Comparison of ENCODE assay signal across 8 mouse cellular contexts in genomic region chr7:135863581-135864426, GRCm38 (mm10).
DNase-seq lines count a peak whose midpoint lies in the region; ATAC-seq and TF ChIP-seq lines count a peak whose summit lies in the region.

No protein-coding gene starts in this region.

- no peak for TF ChIP-seq EP300 in heart, postnatal 0 days (IDR thresholded peaks at IDR 0.05; ENCODE audit: low read depth)
- no peak for TF ChIP-seq EP300 in heart, adult 2 months (IDR thresholded peaks at IDR 0.05; ENCODE audit: insufficient read depth, low read depth, low read length)

- DNase-seq in heart, postnatal 0 days (ENCODE audit: low spot score): peak; percentile 25
- DNase-seq in heart, adult 2 months: no peak
- DNase-seq in embryo, embryonic 11.5 days (ENCODE audit: low read depth, low spot score): peak; percentile 61
- peak; percentile 77 for DNase-seq in hindlimb bud, embryonic 11.5 days (ENCODE audit: extremely low spot score, low read depth, low spot score)
- DNase-seq in limb, embryonic 11.5 days (ENCODE audit: low spot score): peak; percentile 87
- DNase-seq in layer of hippocampus, postnatal 10 days (ENCODE audit: low spot score in 2 of 2): no peak
- no peak for DNase-seq in natural killer cell, adult 2 months (ENCODE audit: low spot score in 2 of 2)
- no peak for DNase-seq in cerebellum, adult 18-20 months

- 0 out of 2 replicates have a peak, but pooled peaks cover 3% of the 10 kb centered on the region for H3K27me3 ChIP-seq in heart, postnatal 0 days (ENCODE audit: control insufficient read depth, insufficient read depth, low read length)
- H3K27me3 ChIP-seq in heart, adult 2 months (ENCODE audit: control insufficient read depth, insufficient read depth, low read length): no peaks in the 10 kb centered on the region
- no peaks in the 10 kb centered on the region for H3K27me3 ChIP-seq in limb, embryonic 11.5 days (ENCODE audit: control insufficient read depth, insufficient read depth, low read length)

- H3K4me2 ChIP-seq in heart, postnatal 0 days (ENCODE audit: low read depth, low read length): 0 out of 2 replicates have a peak overlapping the region, but pooled peaks have one; percentile 3
- H3K4me2 ChIP-seq in limb, embryonic 11.5 days (ENCODE audit: low read depth, severe bottlenecking): peak overlapping the region; percentile 31; the same call in 1 of the 2 replicates

- no peaks in the 10 kb centered on the region for H3K79me2 ChIP-seq in heart, adult 2 months (replicated peaks; ENCODE audit: control insufficient read depth, insufficient read depth, low read length)

- no peaks in the 10 kb centered on the region for H3K9me3 ChIP-seq in heart, postnatal 0 days (replicated peaks; ENCODE audit: control insufficient read depth, low read length)
- no peaks in the 10 kb centered on the region for H3K9me3 ChIP-seq in limb, embryonic 11.5 days (ENCODE audit: control insufficient read depth, low read length)

- no peak for TF ChIP-seq POLR2A in heart, adult 2 months (IDR thresholded peaks at IDR 0.05; ENCODE audit: insufficient read depth, low read depth, low read length)

- peaks cover 15% of the 10 kb centered on the region for H3K4me1 ChIP-seq in heart, postnatal 0 days (ENCODE audit: control insufficient read depth, insufficient read depth)
- H3K4me1 ChIP-seq in heart, adult 2 months (ENCODE audit: control insufficient read depth, insufficient read depth, low read length): no peaks in the 10 kb centered on the region; the same call in none of the 2 replicates
- peaks cover 30% of the 10 kb centered on the region for H3K4me1 ChIP-seq in limb, embryonic 11.5 days (ENCODE audit: control insufficient read depth, insufficient read depth, low read length)

- 37% methylated on average over 22 of the region's 22 CpGs for whole genome bisulfite sequencing in heart, postnatal 0 days
- WGBS in heart, adult 2 months: 61% methylated on average over 22 of the region's 22 CpGs
- WGBS in limb, embryonic 11.5 days: 13% methylated on average over 22 of the region's 22 CpGs

- no peak overlapping the region for H3K9ac ChIP-seq in heart, postnatal 0 days (replicated peaks; ENCODE audit: low read depth, low read length)
- no peak overlapping the region for H3K9ac ChIP-seq in heart, adult 2 months (ENCODE audit: low read depth, low read length)
- no peak overlapping the region for H3K9ac ChIP-seq in limb, embryonic 11.5 days (ENCODE audit: low read length)

- ATAC-seq in heart, postnatal 0 days (ENCODE audit: insufficient read depth, low read depth): no peak; the same call in 1 of the 2 replicates
- peak; percentile 94 for ATAC-seq in limb, embryonic 11.5 days (ENCODE audit: insufficient number of reproducible peaks, low FRiP score, low TSS enrichment, low read depth)

- intact Hi-C loops in heart, adult 2 months (cut with DNase I): no loop called here

- no peak overlapping the region for H3K4me3 ChIP-seq in heart, postnatal 0 days (ENCODE audit: low read depth, low read length)
- no peak overlapping the region for H3K4me3 ChIP-seq in heart, adult 2 months
- no peak overlapping the region for H3K4me3 ChIP-seq in limb, embryonic 11.5 days (ENCODE audit: low read depth, low read length)

- no peaks in the 10 kb centered on the region for H3K36me3 ChIP-seq in heart, postnatal 0 days (replicated peaks; ENCODE audit: control insufficient read depth, insufficient read depth, low read length)
- H3K36me3 ChIP-seq in heart, adult 2 months (ENCODE audit: control insufficient read depth, insufficient read depth, low read length): no peaks in the 10 kb centered on the region
- no peaks in the 10 kb centered on the region for H3K36me3 ChIP-seq in limb, embryonic 11.5 days (ENCODE audit: control insufficient read depth, insufficient read depth, low read length)

- no peak for TF ChIP-seq CTCF in heart, postnatal 0 days (IDR thresholded peaks at IDR 0.05; ENCODE audit: low read depth)
- TF ChIP-seq CTCF in heart, adult 2 months (IDR thresholded peaks at IDR 0.05): no peak

- no peak overlapping the region for H3K27ac ChIP-seq in heart, postnatal 0 days (ENCODE audit: low read depth)
- no peak overlapping the region for H3K27ac ChIP-seq in heart, adult 2 months
- peak overlapping the region; percentile 88 for H3K27ac ChIP-seq in limb, embryonic 11.5 days (replicated peaks; ENCODE audit: low read depth, low read length)

Comparison
In these comparisons a context has a peak if more than half of its experiments do, and no peak if none do; other contexts are left out.
1. DNase-seq: peak in heart, postnatal 0 days (single experiment), embryo, embryonic 11.5 days (single experiment), hindlimb bud, embryonic 11.5 days (single experiment) and limb, embryonic 11.5 days (single experiment); none in heart, adult 2 months (0 of 2), layer of hippocampus, postnatal 10 days (0 of 2), natural killer cell, adult 2 months (0 of 2) and cerebellum, adult 18-20 months (0 of 2).